Comparison of ENCODE assay signal across 26 mouse cellular contexts in the genomic region with DNA sequence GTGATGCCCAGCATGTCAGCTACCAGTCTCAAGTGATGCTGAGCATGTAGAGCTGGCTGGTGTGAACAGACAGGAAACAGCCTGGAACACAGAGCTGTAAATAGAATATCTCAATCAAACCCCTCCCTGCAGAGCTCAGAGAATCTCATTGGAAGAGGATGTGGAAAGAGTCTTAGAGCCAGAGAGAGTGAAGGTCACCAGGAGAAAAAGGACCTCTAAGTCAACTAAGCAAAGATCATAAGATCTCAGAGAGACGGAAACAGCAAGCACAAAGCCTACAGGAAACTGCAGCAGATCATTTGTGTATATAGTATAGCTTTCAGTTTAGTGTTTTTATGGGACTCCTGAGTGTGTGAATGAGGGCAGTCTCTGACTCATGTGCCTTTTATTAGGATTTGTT. TPM values are rescaled to one million over a fixed set of nuclear protein-coding genes. Genes with fewer than 3 reads are reported as not detected.
A peak's percentile ranks its signal among the peaks of the same experiment; 100 is the strongest.
DNase-seq lines count a peak whose midpoint lies in the region; ATAC-seq and TF ChIP-seq lines count a peak whose summit lies in the region.
"Had no signal": no experiment of that assay in that cellular context is flagged by ENCODE, and none has a peak within 500 bp of the region (broad histone marks: within the 10 kb centered on the region; RNA-seq: fewer than 3 reads in every experiment).

No protein-coding gene starts in this region.

- H3K27me3 ChIP-seq in heart, embryonic 10.5 days (ENCODE audit: insufficient read depth, poor library complexity, severe bottlenecking) = no peaks in the 10 kb centered on the region
- H3K27me3 ChIP-seq in heart, postnatal 0 days (ENCODE audit: control insufficient read depth, insufficient read depth, low read length) = no peaks in the 10 kb centered on the region
- no peaks in the 10 kb centered on the region for H3K27me3 ChIP-seq in intestine, embryonic 15.5 days (replicated peaks)
- no peaks in the 10 kb centered on the region for H3K27me3 ChIP-seq in forebrain, embryonic 10.5 days (ENCODE audit: poor library complexity, severe bottlenecking)
- H3K27me3 ChIP-seq: forebrain, embryonic 12.5 days; hindbrain, embryonic 13.5 days; megakaryocyte, embryonic 14.5 days; neural tube, embryonic 15.5 days had no signal

- H3K9ac ChIP-seq in heart, postnatal 0 days (replicated peaks; ENCODE audit: low read depth, low read length) = no peak overlapping the region
- no peak overlapping the region for H3K9ac ChIP-seq in intestine, embryonic 15.5 days
- H3K9ac ChIP-seq: forebrain, embryonic 12.5 days; hindbrain, embryonic 13.5 days; neural tube, embryonic 15.5 days had no signal

- no peak for TF ChIP-seq CTCF in heart, postnatal 0 days (IDR thresholded peaks at IDR 0.05; ENCODE audit: low read depth)

- H3K36me3 ChIP-seq in heart, embryonic 10.5 days = no peaks in the 10 kb centered on the region
- H3K36me3 ChIP-seq in heart, postnatal 0 days (replicated peaks; ENCODE audit: control insufficient read depth, insufficient read depth, low read length) = no peaks in the 10 kb centered on the region
- H3K36me3 ChIP-seq in intestine, embryonic 15.5 days = no peaks in the 10 kb centered on the region
- H3K36me3 ChIP-seq in forebrain, embryonic 10.5 days (replicated peaks) = no peaks in the 10 kb centered on the region
- H3K36me3 ChIP-seq: embryonic facial prominence, embryonic 10.5 days; forebrain, embryonic 12.5 days; hindbrain, embryonic 13.5 days; neural tube, embryonic 15.5 days had no signal

- no peak overlapping the region for H3K4me2 ChIP-seq in heart, postnatal 0 days (ENCODE audit: low read depth, low read length)
- H3K4me2 ChIP-seq in intestine, embryonic 15.5 days (replicated peaks) = no peak overlapping the region
- H3K4me2 ChIP-seq: forebrain, embryonic 12.5 days; hindbrain, embryonic 13.5 days; neural tube, embryonic 15.5 days had no signal

- WGBS in heart, embryonic 10.5 days = 42% methylated on average over 1 of the region's 1 CpGs
- 19% methylated on average over 1 of the region's 1 CpGs for WGBS in heart, postnatal 0 days
- 30% methylated on average over 1 of the region's 1 CpGs for WGBS in intestine, embryonic 15.5 days
- 96% methylated on average over 1 of the region's 1 CpGs for WGBS in forebrain, embryonic 10.5 days

- intact Hi-C loops in heart, postnatal 14 days (cut with DNase I) = no loop called here

- no peaks in the 10 kb centered on the region for H3K9me3 ChIP-seq in heart, embryonic 10.5 days
- H3K9me3 ChIP-seq in heart, postnatal 0 days (replicated peaks; ENCODE audit: control insufficient read depth, low read length) = no peaks in the 10 kb centered on the region
- no peaks in the 10 kb centered on the region for H3K9me3 ChIP-seq in intestine, embryonic 15.5 days
- no peaks in the 10 kb centered on the region for H3K9me3 ChIP-seq in forebrain, embryonic 10.5 days
- H3K9me3 ChIP-seq: embryonic facial prominence, embryonic 10.5 days; forebrain, embryonic 12.5 days; hindbrain, embryonic 13.5 days; megakaryocyte, embryonic 14.5 days; neural tube, embryonic 15.5 days had no signal

- no peak for DNase-seq in heart, embryonic 10.5 days (ENCODE audit: low spot score)
- no peak for DNase-seq in heart, postnatal 14 days
- DNase-seq in heart, postnatal 0 days (ENCODE audit: low spot score) = peak; percentile 17
- DNase-seq in heart, adult 11 months = no peak
- DNase-seq in 416B (ENCODE audit: low read depth) = peak; percentile 66
- DNase-seq in forebrain, embryonic 10.5 days (ENCODE audit: extremely low spot score, low spot score) = no peak
- DNase-seq in layer of hippocampus, adult 8-10 months (ENCODE audit: low spot score in 2 of 2) = no peak
- DNase-seq: cerebellum, adult 2 months; gastrocnemius, adult 2 months; kidney, adult 18-20 months; kidney, postnatal 10 days; left cerebral cortex, postnatal 4 days; liver; midbrain, embryonic 14.5 days; thymus, adult 2 months had no signal

- H3K4me3 ChIP-seq in heart, embryonic 10.5 days = no peak overlapping the region
- H3K4me3 ChIP-seq in heart, postnatal 0 days (ENCODE audit: low read depth, low read length) = no peak overlapping the region
- H3K4me3 ChIP-seq in intestine, embryonic 15.5 days (replicated peaks) = no peak overlapping the region
- no peak overlapping the region for H3K4me3 ChIP-seq in forebrain, embryonic 10.5 days
- H3K4me3 ChIP-seq: embryonic facial prominence, embryonic 10.5 days; forebrain, embryonic 12.5 days; gastrocnemius, adult 2 months; hindbrain, embryonic 13.5 days; layer of hippocampus, adult 2 months; megakaryocyte, embryonic 14.5 days; neural tube, embryonic 15.5 days had no signal

- H3K4me1 ChIP-seq in heart, embryonic 10.5 days = no peaks in the 10 kb centered on the region
- no peaks in the 10 kb centered on the region for H3K4me1 ChIP-seq in heart, postnatal 0 days (ENCODE audit: control insufficient read depth, insufficient read depth)
- no peaks in the 10 kb centered on the region for H3K4me1 ChIP-seq in intestine, embryonic 15.5 days (replicated peaks)
- no peaks in the 10 kb centered on the region for H3K4me1 ChIP-seq in forebrain, embryonic 10.5 days
- H3K4me1 ChIP-seq: embryonic facial prominence, embryonic 10.5 days; forebrain, embryonic 12.5 days; hindbrain, embryonic 13.5 days; megakaryocyte, embryonic 14.5 days; neural tube, embryonic 15.5 days had no signal

- H3K27ac ChIP-seq in heart, embryonic 10.5 days = 0 out of 2 replicates have a peak overlapping the region, but pooled peaks have one; percentile 9
- H3K27ac ChIP-seq in heart, postnatal 0 days (ENCODE audit: low read depth) = no peak overlapping the region
- H3K27ac ChIP-seq in intestine, embryonic 15.5 days = no peak overlapping the region
- H3K27ac ChIP-seq in forebrain, embryonic 10.5 days = no peak overlapping the region
- H3K27ac ChIP-seq: embryonic facial prominence, embryonic 10.5 days; forebrain, embryonic 12.5 days; gastrocnemius, adult 2 months; hindbrain, embryonic 13.5 days; layer of hippocampus, adult 2 months; neural tube, embryonic 15.5 days had no signal

- no peak for TF ChIP-seq EP300 in heart, postnatal 0 days (IDR thresholded peaks at IDR 0.05; ENCODE audit: low read depth)

- peak; percentile 51 for ATAC-seq in heart, postnatal 0 days (ENCODE audit: insufficient read depth, low read depth)
- ATAC-seq in intestine, embryonic 15.5 days = peak; percentile 66

RNA-seq across cellular contexts. Expression of a gene that starts 8.3 kb away (rescaled TPM):
- polyA plus RNA-seq in heart, embryonic 10.5 days (2016; fragmentation: Nextera tagmentation; extraction: Ambion mirVana) = 0.28 and 0.29 TPM in 2 replicates
- not detected for total RNA-seq in heart, postnatal 14 days (2021)
- not detected in 2 replicates for total RNA-seq in heart, postnatal 0 days (2014; rRNA removed; ENCODE audit: low replicate concordance)
- polyA plus RNA-seq in heart, postnatal 0 days (2015; fragmentation: Nextera tagmentation; extraction: Ambion mirVana) = 0.07 TPM in 1 of 2 replicates, not detected in the other
- polyA plus RNA-seq in intestine, embryonic 15.5 days (2015; fragmentation: Nextera tagmentation; extraction: Ambion mirVana) = 0.21 and 0.46 TPM in 2 replicates
- polyA plus RNA-seq in forebrain, embryonic 10.5 days (2016; fragmentation: Nextera tagmentation; extraction: Ambion mirVana) = not detected in 2 replicates
- not detected for total RNA-seq in layer of hippocampus, adult 8-10 months (2022)
- total RNA-seq: adrenal gland, adult 18-20 months; common myeloid progenitor, adult 5-6 weeks; gastrocnemius, adult 2 months; layer of hippocampus, adult 2 months; left cerebral cortex, adult 18-20 months; left cerebral cortex, postnatal 4 days had no signal
- polyA plus RNA-seq: embryonic facial prominence, embryonic 10.5 days; forebrain, embryonic 12.5 days; gonadal fat pad, adult 2 months; hindbrain, embryonic 13.5 days; midbrain, embryonic 14.5 days; neural tube, embryonic 15.5 days; thymus, adult 2 months had no signal

Comparison
In these comparisons a context has a peak if more than half of its experiments do, and no peak if none do; other contexts are left out.
1. DNase-seq: peak in heart, postnatal 0 days (single experiment) and 416B (single experiment); none in heart, embryonic 10.5 days (single experiment), heart, postnatal 14 days (0 of 2), heart, adult 11 months (single experiment), forebrain, embryonic 10.5 days (single experiment) and layer of hippocampus, adult 8-10 months (0 of 2).